Mouse (Mus musculus) mouse trophoblast stem cell (cell line): ENCODE data around the gene Wee1.
"Not testable (repeated sequence)": the region's sequence is repeated elsewhere in the genome, so short reads cannot be mapped to it uniquely, and the experiment has no call there.

Experiments used
- in situ Hi-C, 2 experiments: fragments of 300-500 bp; cut with MseI, MboI; formaldehyde crosslinking; loops; 2 replicates in 1 of 2; 3 replicates in 1 of 2; pipeline ENCODE4 v1.15.1; 2025

Wee1 gene

DNA sequence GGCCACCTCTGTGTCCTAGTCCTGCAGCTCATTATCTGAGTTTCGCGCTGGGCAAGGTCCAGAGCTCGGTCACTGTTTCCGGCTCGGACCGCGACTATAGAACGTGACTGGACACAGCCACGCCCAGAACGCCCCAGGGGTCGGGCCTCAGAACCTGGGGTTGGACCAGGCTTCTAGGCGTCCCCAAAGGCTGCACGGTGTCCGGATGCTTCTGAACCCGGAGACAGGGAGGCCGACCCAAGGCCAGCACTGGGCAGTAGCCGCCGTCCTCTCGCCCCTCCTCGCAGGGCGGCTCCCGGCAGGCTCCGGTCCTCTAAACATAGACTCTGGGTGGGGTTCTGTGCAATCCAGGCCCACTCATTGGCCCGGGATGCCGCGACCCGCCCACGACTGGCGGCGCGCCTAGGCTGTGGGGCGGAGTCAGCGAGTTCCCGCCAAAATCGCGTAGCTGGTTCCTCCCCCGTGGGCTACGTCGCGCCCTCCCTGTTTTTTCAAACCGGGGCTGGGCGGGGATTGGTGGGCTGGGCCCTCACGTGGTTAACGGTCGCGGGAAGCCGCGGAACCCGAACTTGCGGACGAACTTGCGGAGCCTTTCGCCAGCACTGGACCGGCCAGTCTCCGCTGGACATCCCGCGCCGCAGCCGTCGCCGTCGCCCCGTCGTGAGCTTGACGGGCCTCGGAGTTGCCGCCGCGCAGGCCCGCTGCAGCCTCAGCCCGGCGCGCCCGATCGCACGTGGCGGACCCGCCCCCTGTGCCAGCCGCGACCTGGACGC lies at the start of gene Wee1:
TSS of gene Wee1 (plus strand) at position 531 of the 773 bp plus-strand sequence.
- in situ Hi-C loops = no loop called here

- in situ Hi-C loops = no loop called here
These were observed 43.7 kb upstream of the Wee1 start for GRCm38 (mm10) chr7:110078168-110078567.

- in situ Hi-C loops = no loop called here
These were observed 38.3 kb upstream of the Wee1 start for GRCm38 (mm10) chr7:110083386-110084165.

- in situ Hi-C loops = no loop called here
These were observed 36.6 kb upstream of the Wee1 start for GRCm38 (mm10) chr7:110085217-110085616.

GRCm38 (mm10) chr7:110087914-110088313 lies 33.9 kb upstream of the Wee1 start:
- in situ Hi-C loops = no loop called here

DNA sequence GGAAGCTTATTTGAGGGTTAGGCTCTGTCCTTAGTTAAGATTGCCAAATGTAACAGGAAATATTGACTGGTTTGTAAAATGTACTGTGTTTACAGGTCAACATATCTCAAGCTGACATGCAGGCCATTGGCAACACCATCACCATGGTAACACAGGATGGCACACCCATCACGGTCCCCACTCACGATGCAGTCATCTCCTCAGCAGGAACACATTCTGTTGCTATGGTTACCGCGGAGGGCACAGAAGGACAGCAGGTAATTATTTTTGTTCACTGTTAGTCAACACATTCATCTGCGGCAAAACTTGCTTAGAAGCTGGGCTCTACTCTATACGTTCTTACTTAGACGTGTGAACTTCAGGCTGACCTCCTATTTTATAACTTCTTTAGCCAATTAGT lies 30.2 kb upstream of the Wee1 start:
- in situ Hi-C loops = no loop called here

DNA sequence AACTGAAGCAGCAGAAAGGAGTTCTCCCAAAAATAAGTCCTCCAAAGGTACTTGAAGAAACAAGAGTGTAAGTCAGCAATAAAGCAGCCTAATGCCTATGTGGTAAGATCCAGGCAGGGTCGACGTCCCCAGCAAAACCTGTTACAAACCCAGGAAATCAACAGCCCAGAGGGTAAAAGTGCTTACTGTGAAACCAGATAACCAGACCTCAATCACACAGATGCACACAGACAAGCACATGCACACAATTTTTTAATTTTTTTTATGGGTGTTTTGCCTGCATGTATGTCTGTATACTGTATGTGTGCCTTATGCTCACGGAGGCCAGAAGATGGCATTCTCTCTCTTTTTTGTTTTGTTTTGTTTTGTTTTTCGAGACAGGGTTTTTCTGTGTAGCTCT lies 25.5 kb upstream of the Wee1 start:
- in situ Hi-C loops = no loop called here

GRCm38 (mm10) chr7:110097106-110097793 lies 24.6 kb upstream of the Wee1 start:
- in situ Hi-C loops = no loop called here

- in situ Hi-C loops = no loop called here
These were observed 21.0 kb upstream of the Wee1 start for GRCm38 (mm10) chr7:110100854-110101253.

- in situ Hi-C loops = no loop called here
These were observed 20.6 kb upstream of the Wee1 start for GRCm38 (mm10) chr7:110101266-110101665.

DNA sequence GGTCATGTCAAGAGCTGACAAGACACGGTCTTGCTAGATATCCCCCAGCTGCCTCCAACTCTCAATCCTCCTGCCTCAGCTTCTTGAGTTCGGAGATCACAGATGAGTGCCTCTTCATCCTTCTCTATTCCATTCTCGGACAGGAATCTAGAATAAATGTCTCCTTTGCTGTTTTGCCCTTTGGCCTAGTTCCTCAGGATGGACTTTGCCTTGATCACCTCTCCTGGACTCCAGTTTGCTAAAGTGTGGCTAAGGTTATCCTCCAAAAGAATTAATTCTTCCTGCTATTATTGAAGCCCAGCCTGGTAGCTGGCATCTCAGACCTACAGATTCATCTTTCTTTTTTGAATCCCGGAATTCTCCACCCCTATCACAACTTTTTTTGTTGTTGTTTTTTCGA lies 16.8 kb upstream of the Wee1 start:
- in situ Hi-C loops = no loop called here

DNA sequence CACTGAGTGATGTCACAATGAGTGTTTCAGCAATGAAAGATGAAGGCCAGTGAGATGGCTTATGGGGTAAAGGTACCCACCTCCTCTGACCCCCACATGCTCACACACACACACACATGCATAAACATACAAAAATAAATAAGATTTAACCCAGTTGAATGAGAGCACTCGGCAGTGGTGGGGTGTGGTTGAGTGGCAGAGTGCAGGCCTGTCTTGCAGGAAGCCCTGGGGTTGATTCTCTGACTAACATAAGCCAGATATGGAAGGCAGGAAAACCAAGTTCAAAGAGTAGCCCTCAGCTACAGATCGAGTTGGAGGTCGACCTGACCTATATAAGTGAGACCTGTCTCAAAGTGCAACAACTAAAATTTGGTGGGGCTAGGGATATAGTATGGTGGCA lies 15.2 kb upstream of the Wee1 start:
- in situ Hi-C loops = no loop called here

GRCm38 (mm10) chr7:110108524-110108923 lies 13.3 kb upstream of the Wee1 start:
- in situ Hi-C loops = not testable (repeated sequence)

DNA sequence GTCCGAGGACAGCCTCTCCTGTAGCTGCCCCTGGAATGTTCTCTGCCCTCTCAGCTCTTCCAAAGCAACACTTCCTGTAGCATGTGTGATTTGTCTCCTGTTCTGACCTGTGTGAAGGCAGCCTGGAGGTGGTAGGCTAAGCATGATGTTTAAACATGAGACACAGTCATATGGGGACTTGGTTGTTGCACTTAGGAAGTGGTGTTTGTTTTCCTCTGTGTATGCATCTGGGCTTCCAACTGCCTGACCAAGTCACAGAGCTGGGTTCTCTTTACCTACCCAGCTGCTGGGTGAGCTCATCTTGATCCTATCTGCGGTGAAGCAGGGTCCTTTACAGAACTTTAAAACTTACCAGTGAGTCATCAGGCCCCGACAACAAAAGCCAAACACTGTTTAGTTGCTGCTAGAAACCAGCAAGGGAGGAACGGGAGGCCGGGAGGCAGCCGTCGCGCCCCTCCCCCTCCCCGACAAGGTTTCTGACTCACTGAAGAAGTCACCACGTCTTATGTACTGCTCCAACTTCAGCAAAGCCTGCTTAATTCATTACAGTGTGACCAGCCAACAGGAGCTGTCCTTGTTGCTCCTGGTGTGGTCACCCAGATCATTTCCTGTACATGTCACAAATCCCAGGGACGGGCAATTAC lies 12.8 kb upstream of the Wee1 start:
- in situ Hi-C loops = no loop called here

- in situ Hi-C loops = no loop called here
These were observed 11.7 kb upstream of the Wee1 start for GRCm38 (mm10) chr7:110110061-110110656.

GRCm38 (mm10) chr7:110114699-110115098 lies 7.1 kb upstream of the Wee1 start:
- in situ Hi-C loops = no loop called here

DNA sequence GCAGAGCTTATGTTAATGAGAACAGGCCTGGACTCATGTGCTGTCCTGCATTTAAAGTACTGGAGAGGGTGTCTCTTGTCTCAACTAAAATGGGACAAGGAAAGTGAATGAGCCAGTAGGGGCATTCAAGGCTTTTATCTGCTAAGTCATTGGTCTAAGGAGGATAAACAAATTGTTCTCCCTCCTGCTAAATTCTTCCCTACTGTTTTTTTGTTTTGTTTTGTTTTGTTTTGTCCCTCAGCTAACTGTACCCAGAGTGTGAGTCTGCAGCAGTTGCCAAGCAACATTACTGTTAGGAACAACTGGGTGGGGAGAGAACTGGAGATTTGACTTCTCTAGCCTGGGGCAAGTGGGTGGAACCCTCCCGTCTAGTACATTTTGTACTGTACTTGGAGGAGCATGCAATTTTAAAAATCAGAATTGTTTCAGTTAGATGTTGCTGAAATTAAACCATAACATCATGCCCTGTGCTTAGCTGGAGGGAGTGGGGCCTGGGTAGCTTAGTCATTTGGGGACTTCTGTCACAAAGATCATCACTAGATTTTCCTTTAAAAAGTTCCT lies 5.0 kb upstream of the Wee1 start:
- in situ Hi-C loops = no loop called here

GRCm38 (mm10) chr7:110118448-110118847 lies 3.4 kb upstream of the Wee1 start:
- in situ Hi-C loops = no loop called here

DNA sequence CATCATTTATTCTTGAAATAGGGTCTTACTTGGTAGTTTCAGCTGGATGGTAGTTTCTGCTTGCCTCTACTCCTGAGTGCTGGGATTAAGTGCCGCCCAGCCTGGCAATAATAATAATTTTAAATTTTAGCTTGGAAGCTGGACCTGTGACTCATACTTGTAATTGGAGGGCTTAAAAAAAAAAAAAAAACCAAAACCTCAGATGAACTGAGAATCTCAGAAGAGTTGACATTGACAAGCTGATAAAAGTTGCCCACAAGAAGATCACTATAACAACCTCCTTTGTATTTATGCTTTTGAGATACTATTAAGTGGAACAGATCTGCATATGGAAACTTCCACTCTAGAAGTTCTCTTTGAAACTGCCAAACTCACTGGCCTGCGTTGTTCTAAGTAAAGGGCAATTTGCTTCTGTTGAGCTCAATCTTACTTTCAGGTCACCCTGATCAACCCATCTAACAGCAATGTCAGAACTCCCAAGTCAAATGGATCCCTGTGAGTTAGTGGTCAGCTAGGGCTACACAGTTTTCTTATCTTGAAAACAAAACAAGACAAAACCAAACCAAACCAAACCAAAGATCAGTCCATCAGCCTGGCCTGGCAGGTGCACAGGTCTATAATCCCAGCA lies 1.6 kb upstream of the Wee1 start:
- in situ Hi-C loops = no loop called here

DNA sequence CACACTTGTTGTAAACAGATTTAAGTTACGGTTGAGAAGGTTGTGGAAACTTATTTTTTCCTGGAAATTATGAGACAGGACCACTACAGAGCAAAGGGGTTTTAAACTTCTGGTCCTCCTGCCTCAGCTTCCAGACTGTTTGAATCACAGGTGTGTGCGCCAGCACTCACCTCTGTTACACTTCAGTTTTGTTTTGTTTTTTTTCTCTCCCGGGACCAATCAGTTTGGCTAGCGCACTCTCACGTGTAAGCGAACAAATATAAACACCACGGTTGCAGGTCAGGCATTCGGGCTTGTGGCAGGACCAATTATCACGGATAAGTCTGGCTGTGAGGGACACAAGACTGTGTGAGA lies 707 bp upstream of the Wee1 start:
- in situ Hi-C loops = no loop called here

DNA sequence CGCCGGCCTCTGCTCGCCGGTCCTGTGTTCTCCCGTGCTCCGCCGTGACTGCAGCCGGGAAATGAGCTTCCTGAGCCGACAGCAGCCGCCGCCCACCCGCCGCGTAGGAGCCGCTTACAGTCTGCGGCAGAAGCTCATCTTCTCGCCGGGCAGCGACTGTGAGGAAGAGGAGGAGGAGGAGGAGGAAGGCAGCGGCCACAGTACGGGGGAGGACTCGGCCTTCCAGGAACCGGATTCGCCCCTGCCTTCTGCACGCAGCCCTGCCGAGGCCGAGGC lies 381 bp downstream of the Wee1 start:
- in situ Hi-C loops = no loop called here
